Mouse (Mus musculus) liver, embryonic 14.5 days (tissue): ENCODE measurements around the gene Gphb5.

Experiments used
- CTCF ChIP-seq: IDR thresholded peaks from 2 replicates; pipeline ENCODE4 v1.5.1; 2016; ENCODE audit warnings: antibody characterized with exemption, low read depth, control low read depth
- EP300 ChIP-seq: IDR thresholded peaks from 2 replicates; pipeline ENCODE4 v1.6.1; 2016; ENCODE audit warnings: antibody characterized with exemption, low read depth

DNA sequence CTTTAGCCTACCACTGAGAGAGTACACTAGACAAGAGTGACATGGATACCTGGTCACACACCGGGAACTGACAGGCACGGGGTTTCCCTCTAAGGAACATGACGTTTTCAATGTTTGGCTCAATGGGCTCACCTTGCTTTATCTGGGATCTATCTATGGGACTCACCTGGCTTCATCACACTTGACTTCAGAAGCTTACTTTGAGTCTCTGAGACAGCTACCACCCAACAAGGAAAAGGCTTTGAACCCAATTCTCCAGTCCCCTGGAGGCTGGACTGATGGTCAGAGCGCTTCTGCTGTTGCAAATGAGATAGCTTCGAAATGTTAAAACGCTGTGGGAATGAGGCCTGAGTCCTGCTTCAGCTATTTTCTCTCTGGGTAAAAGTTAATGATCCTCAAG, 49.2 kb downstream of the Gphb5 start:
- TF ChIP-seq CTCF (no peak), EP300 (no peak)
